Mouse (Mus musculus) forebrain, embryonic 14.5 days (tissue): ENCODE measurements at regions not wholly inside any gene's neighbourhood (a gene's known extent, or its start where the extent isn't known, plus 50 kb on each side); places are given as distances from the start of the nearest gene placed in this dataset.
A peak's percentile ranks its signal among the peaks of the same experiment; 100 is the strongest.

ENCODE experiments used
- ATAC-seq: fragments of 200-750 bp; cut with Nextera tagmentation; 2 replicates; pipeline ENCODE4 v1.8.0; 2017; ENCODE audit warnings: mild to moderate bottlenecking, moderate library complexity
- DNase-seq: peaks from one replicate; pipeline ENCODE4 v3.0.0-alpha.2; 2015; ENCODE audit warnings: low spot score
- H3K27ac ChIP-seq: fragments of 300-500 bp; sonication (generic); 2 replicates; pipeline ENCODE4 v1.5.1; 2014; ENCODE audit warnings: low read depth, mild to moderate bottlenecking, control low read depth, low read length, moderate library complexity
- H3K27me3 ChIP-seq: fragments of 300-500 bp; sonication (generic); replicated peaks from 2 replicates; pipeline ENCODE4 v1.6.1; 2014; ENCODE audit warnings: low read length, control low read depth, mixed read lengths; ENCODE audit not compliant: control insufficient read depth, insufficient read depth
- H3K36me3 ChIP-seq: fragments of 300-500 bp; sonication (generic); 2 replicates; pipeline ENCODE4 v1.6.1; 2014; ENCODE audit warnings: low read length, control low read depth; ENCODE audit not compliant: control insufficient read depth, insufficient read depth
- H3K4me1 ChIP-seq: fragments of 300-500 bp; sonication (generic); 2 replicates; pipeline ENCODE4 v1.6.1; 2014; ENCODE audit warnings: antibody characterized with exemption, low read length, control low read depth; ENCODE audit not compliant: control insufficient read depth, insufficient read depth
- H3K4me2 ChIP-seq: fragments of 300-500 bp; sonication (generic); 2 replicates; pipeline ENCODE4 v1.6.1; 2014; ENCODE audit warnings: mild to moderate bottlenecking, control low read depth, low read length
- H3K4me3 ChIP-seq: fragments of 300-500 bp; sonication (generic); 2 replicates; pipeline ENCODE4 v1.5.1; 2014; ENCODE audit warnings: low read depth, low read length, control low read depth
- H3K9ac ChIP-seq: fragments of 300-500 bp; sonication (generic); 2 replicates; pipeline ENCODE4 v1.6.1; 2014; ENCODE audit warnings: mild to moderate bottlenecking, low read length, control low read depth, moderate library complexity
- H3K9me3 ChIP-seq: fragments of 300-500 bp; sonication (generic); replicated peaks from 2 replicates; pipeline ENCODE4 v1.6.1; 2016; ENCODE audit warnings: low read length, control low read depth, mixed read lengths; ENCODE audit not compliant: control insufficient read depth
- WGBS: fragments of 180-500 bp; shearing (Covaris S2); extraction: QIAGEN DNeasy Blood & Tissue Kit; methylation state at CpG from one replicate; pipeline ENCODE4 v1.1.7; 2014; 5-methylcytosine and 5-hydroxymethylcytosine counted together

- Histone ChIP-seq H3K4me1 (no peaks in the 10 kb centered on the region), H3K27me3 (no peaks in the 10 kb centered on the region), H3K4me3 (no peak overlapping the region), H3K9me3 (no peaks in the 10 kb centered on the region), H3K27ac (no peak overlapping the region), H3K36me3 (no peaks in the 10 kb centered on the region), H3K9ac (no peak overlapping the region), H3K4me2 (no peak overlapping the region)
- no peak for DNase-seq
- 77% methylated on average over 8 of the region's 8 CpGs for WGBS
- ATAC-seq: no peak
Observed at GRCm38 (mm10) chr9:52835481-52836150, 156.0 kb upstream of the AI593442 start.

GRCm38 (mm10) chr9:52826781-52827180, 147.2 kb upstream of the AI593442 start:
- no peak overlapping the region for H3K9ac ChIP-seq
- H3K4me1 ChIP-seq: no peaks in the 10 kb centered on the region
- no peak for DNase-seq
- WGBS: 84% methylated on average over 1 of the region's 1 CpGs
- no peaks in the 10 kb centered on the region for H3K27me3 ChIP-seq
- no peak for ATAC-seq
- no peak overlapping the region for H3K4me2 ChIP-seq
- H3K9me3 ChIP-seq: no peaks in the 10 kb centered on the region
- H3K27ac ChIP-seq: no peak overlapping the region
- H3K4me3 ChIP-seq: no peak overlapping the region
- no peaks in the 10 kb centered on the region for H3K36me3 ChIP-seq

GRCm38 (mm10) chr9:52816309-52816708, 136.7 kb upstream of the AI593442 start:
- WGBS: 91% methylated on average over 4 of the region's 4 CpGs
- H3K36me3 ChIP-seq: no peaks in the 10 kb centered on the region

GRCm38 (mm10) chr9:52802969-52803368, 123.4 kb upstream of the AI593442 start:
- 96% methylated on average over 13 of the region's 13 CpGs for WGBS
- H3K27me3 ChIP-seq: no peaks in the 10 kb centered on the region
- H3K27ac ChIP-seq: no peak overlapping the region
- H3K9me3 ChIP-seq: no peaks in the 10 kb centered on the region
- DNase-seq: no peak
- no peak overlapping the region for H3K4me3 ChIP-seq
- H3K4me1 ChIP-seq: no peaks in the 10 kb centered on the region
- no peaks in the 10 kb centered on the region for H3K36me3 ChIP-seq
- no peak overlapping the region for H3K9ac ChIP-seq
- no peak overlapping the region for H3K4me2 ChIP-seq
- ATAC-seq: no peak

More at GRCm38 (mm10) chr9:52816309-52816708, 136.7 kb upstream of the AI593442 start:
- Histone ChIP-seq H3K4me1 (no peaks in the 10 kb centered on the region), H3K4me2 (no peak overlapping the region), H3K4me3 (no peak overlapping the region), H3K27me3 (no peaks in the 10 kb centered on the region), H3K9ac (no peak overlapping the region), H3K9me3 (no peaks in the 10 kb centered on the region), H3K27ac (no peak overlapping the region)
- ATAC-seq (no peak), DNase-seq (no peak)

- DNase-seq: no peak
- no peak overlapping the region for H3K9ac ChIP-seq
- 60% methylated on average over 5 of the region's 5 CpGs for WGBS
- H3K27me3 ChIP-seq: no peaks in the 10 kb centered on the region
- no peaks in the 10 kb centered on the region for H3K9me3 ChIP-seq
- no peaks in the 10 kb centered on the region for H3K4me1 ChIP-seq
- no peak for ATAC-seq
- H3K4me2 ChIP-seq: no peak overlapping the region
- H3K27ac ChIP-seq: no peak overlapping the region
- H3K4me3 ChIP-seq: no peak overlapping the region
- H3K36me3 ChIP-seq: no peaks in the 10 kb centered on the region
Observed at GRCm38 (mm10) chr9:52801801-52802200, 122.2 kb upstream of the AI593442 start.

- DNase-seq: peak; percentile 68
- WGBS: 61% methylated on average over 3 of the region's 3 CpGs
- ATAC-seq: peak; percentile 58; the same call in 1 of the 2 replicates
Observed at GRCm38 (mm10) chr9:52800476-52800875, 120.9 kb upstream of the AI593442 start.

GRCm38 (mm10) chr9:52792596-52792995, 113.0 kb upstream of the AI593442 start:
- H3K36me3 ChIP-seq: no peaks in the 10 kb centered on the region
- WGBS: 56% methylated on average over 1 of the region's 1 CpGs
- no peak overlapping the region for H3K4me3 ChIP-seq
- ATAC-seq: no peak
- DNase-seq: peak; percentile 32
- H3K4me2 ChIP-seq: no peak overlapping the region
- H3K4me1 ChIP-seq: no peaks in the 10 kb centered on the region
- H3K9me3 ChIP-seq: no peaks in the 10 kb centered on the region
- no peak overlapping the region for H3K27ac ChIP-seq
- H3K27me3 ChIP-seq: no peaks in the 10 kb centered on the region
- H3K9ac ChIP-seq: no peak overlapping the region

More at GRCm38 (mm10) chr9:52800476-52800875, 120.9 kb upstream of the AI593442 start:
- Histone ChIP-seq H3K27me3 (no peaks in the 10 kb centered on the region), H3K27ac (no peak overlapping the region), H3K4me1 (no peaks in the 10 kb centered on the region), H3K36me3 (no peaks in the 10 kb centered on the region), H3K9ac (no peak overlapping the region), H3K4me3 (no peak overlapping the region), H3K4me2 (no peak overlapping the region), H3K9me3 (no peaks in the 10 kb centered on the region)

GRCm38 (mm10) chr9:52782520-52782919, 102.9 kb upstream of the AI593442 start:
- no peak overlapping the region for H3K27ac ChIP-seq
- no peaks in the 10 kb centered on the region for H3K27me3 ChIP-seq
- H3K4me3 ChIP-seq: no peak overlapping the region
- H3K9ac ChIP-seq: no peak overlapping the region
- 90% methylated on average over 3 of the region's 3 CpGs for WGBS
- H3K4me1 ChIP-seq: no peaks in the 10 kb centered on the region
- ATAC-seq (no peak), DNase-seq (no peak)
- no peaks in the 10 kb centered on the region for H3K9me3 ChIP-seq
- no peaks in the 10 kb centered on the region for H3K36me3 ChIP-seq
- H3K4me2 ChIP-seq: no peak overlapping the region

GRCm38 (mm10) chr9:52776542-52776941, 97.0 kb upstream of the AI593442 start:
- WGBS: 6% methylated on average over 6 of the region's 6 CpGs
- Histone ChIP-seq H3K27me3 (no peaks in the 10 kb centered on the region), H3K9me3 (no peaks in the 10 kb centered on the region), H3K4me2 (no peak overlapping the region), H3K36me3 (no peaks in the 10 kb centered on the region), H3K4me3 (no peak overlapping the region), H3K27ac (no peak overlapping the region; the same call in 1 of the 2 replicates), H3K9ac (no peak overlapping the region), H3K4me1 (0 out of 2 replicates have a peak, but pooled peaks cover 3% of the 10 kb centered on the region)
- ATAC-seq: peak; percentile 40; the same call in 1 of the 2 replicates
- DNase-seq: peak; percentile 59
